Mouse (Mus musculus): ENCODE data around the gene Zfp119a. TPM values are rescaled to one million over a fixed set of nuclear protein-coding genes. Genes with fewer than 3 reads are reported as not detected.

The Zfp119a gene
- polyA plus RNA-seq, 1 experiment from 2014 or later: 7.7 TPM

GRCm38 (mm10) chr17:55877184-55877583, 1.5 kb downstream of the Zfp119a start:
- no peak overlapping the region for H3K4me3 ChIP-seq (ENCODE audit: low read depth, low read length)
- no peak for ATAC-seq (replicated peaks; ENCODE audit: insufficient number of reproducible peaks, low FRiP score, low TSS enrichment)
- H3K4me1 ChIP-seq (ENCODE audit: control insufficient read depth, insufficient read depth, low read length): no peaks in the 10 kb centered on the region
- no peak overlapping the region for H3K27ac ChIP-seq (ENCODE audit: low read depth, low read length)
- 90% methylated on average over 4 of the region's 4 CpGs for WGBS (ENCODE audit: insufficient replicate concordance)
- no peak overlapping the region for H3K9ac ChIP-seq (ENCODE audit: low read depth, low read length)
- no peaks in the 10 kb centered on the region for H3K36me3 ChIP-seq (ENCODE audit: control insufficient read depth, insufficient read depth, low read length)
- H3K4me2 ChIP-seq: no peak overlapping the region
- H3K27me3 ChIP-seq (ENCODE audit: control insufficient read depth, insufficient read depth, low read length): no peaks in the 10 kb centered on the region
- H3K9me3 ChIP-seq (replicated peaks; ENCODE audit: control insufficient read depth, low read length): no peaks in the 10 kb centered on the region

- Histone ChIP-seq H3K4me2 (no peak overlapping the region), H3K9ac (ENCODE audit: low read depth, low read length) (no peak overlapping the region), H3K27me3 (ENCODE audit: control insufficient read depth, insufficient read depth, low read length) (no peaks in the 10 kb centered on the region), H3K4me3 (ENCODE audit: low read depth, low read length) (no peak overlapping the region), H3K27ac (ENCODE audit: low read depth, low read length) (no peak overlapping the region), H3K4me1 (ENCODE audit: control insufficient read depth, insufficient read depth, low read length) (no peaks in the 10 kb centered on the region), H3K36me3 (ENCODE audit: control insufficient read depth, insufficient read depth, low read length) (no peaks in the 10 kb centered on the region), H3K9me3 (replicated peaks; ENCODE audit: control insufficient read depth, low read length) (no peaks in the 10 kb centered on the region)
- no peak for ATAC-seq (replicated peaks; ENCODE audit: insufficient number of reproducible peaks, low FRiP score, low TSS enrichment)
- 77% methylated on average over 4 of the region's 4 CpGs for WGBS (ENCODE audit: insufficient replicate concordance)
Observed at GRCm38 (mm10) chr17:55843067-55843466, 35.7 kb downstream of the Zfp119a start.

GRCm38 (mm10) chr17:55821566-55821965, 57.2 kb downstream of the Zfp119a start:
- no peak overlapping the region for H3K9ac ChIP-seq (ENCODE audit: low read depth, low read length)
- 68% methylated on average over 1 of the region's 1 CpGs for WGBS (ENCODE audit: insufficient replicate concordance)
- H3K27me3 ChIP-seq (ENCODE audit: control insufficient read depth, insufficient read depth, low read length): no peaks in the 10 kb centered on the region

GRCm38 (mm10) chr17:55816853-55817252, 61.9 kb downstream of the Zfp119a start:
- 76% methylated on average over 4 of the region's 4 CpGs for WGBS (ENCODE audit: insufficient replicate concordance)
- H3K9me3 ChIP-seq (replicated peaks; ENCODE audit: control insufficient read depth, low read length): no peaks in the 10 kb centered on the region
- no peak for ATAC-seq (replicated peaks; ENCODE audit: insufficient number of reproducible peaks, low FRiP score, low TSS enrichment)

More at GRCm38 (mm10) chr17:55821566-55821965, 57.2 kb downstream of the Zfp119a start:
- Histone ChIP-seq H3K27ac (ENCODE audit: low read depth, low read length) (no peak overlapping the region), H3K36me3 (ENCODE audit: control insufficient read depth, insufficient read depth, low read length) (no peaks in the 10 kb centered on the region), H3K4me3 (ENCODE audit: low read depth, low read length) (no peak overlapping the region), H3K4me2 (no peak overlapping the region), H3K9me3 (replicated peaks; ENCODE audit: control insufficient read depth, low read length) (no peaks in the 10 kb centered on the region), H3K4me1 (ENCODE audit: control insufficient read depth, insufficient read depth, low read length) (no peaks in the 10 kb centered on the region)
- no peak for ATAC-seq (replicated peaks; ENCODE audit: insufficient number of reproducible peaks, low FRiP score, low TSS enrichment)

More at GRCm38 (mm10) chr17:55816853-55817252, 61.9 kb downstream of the Zfp119a start:
- H3K27ac ChIP-seq (ENCODE audit: low read depth, low read length): no peak overlapping the region
- H3K4me1 ChIP-seq (ENCODE audit: control insufficient read depth, insufficient read depth, low read length): no peaks in the 10 kb centered on the region
- H3K4me2 ChIP-seq: no peak overlapping the region
- H3K4me3 ChIP-seq (ENCODE audit: low read depth, low read length): no peak overlapping the region
- no peaks in the 10 kb centered on the region for H3K36me3 ChIP-seq (ENCODE audit: control insufficient read depth, insufficient read depth, low read length)
- no peak overlapping the region for H3K9ac ChIP-seq (ENCODE audit: low read depth, low read length)
- H3K27me3 ChIP-seq (ENCODE audit: control insufficient read depth, insufficient read depth, low read length): no peaks in the 10 kb centered on the region

Other genes starting within 250 kb of the Zfp119a start
- 4.4 and 6.2 TPM in 2 replicates for gene Pot1b, start 166.3 kb downstream of the Zfp119a start, polyA plus RNA-seq (2014; fragmentation: Nextera tagmentation; extraction: Ambion mirVana)
- gene Adgre4, start 128.9 kb downstream of the Zfp119a start, polyA plus RNA-seq (2014; fragmentation: Nextera tagmentation; extraction: Ambion mirVana): 0.17 TPM in 1 of 2 replicates, not detected in the other
- 9.4 and 9.6 TPM in 2 replicates for gene Zfp959, start 13.2 kb upstream of the Zfp119a start, polyA plus RNA-seq (2014; fragmentation: Nextera tagmentation; extraction: Ambion mirVana)
- 3.6 and 4.1 TPM in 2 replicates for gene Zfp119b, start 70.6 kb upstream of the Zfp119a start, polyA plus RNA-seq (2014; fragmentation: Nextera tagmentation; extraction: Ambion mirVana)
- 0.19 and 0.20 TPM in 2 replicates for gene Ebi3, start 73.7 kb upstream of the Zfp119a start, polyA plus RNA-seq (2014; fragmentation: Nextera tagmentation; extraction: Ambion mirVana)
- 15.5 and 18.1 TPM in 2 replicates for gene Yju2, start 80.2 kb upstream of the Zfp119a start, polyA plus RNA-seq (2014; fragmentation: Nextera tagmentation; extraction: Ambion mirVana)
- gene Shd, start 91.5 kb upstream of the Zfp119a start, polyA plus RNA-seq (2014; fragmentation: Nextera tagmentation; extraction: Ambion mirVana): 10.8 and 11.9 TPM in 2 replicates
- gene Fsd1, start 107.6 kb upstream of the Zfp119a start, polyA plus RNA-seq (2014; fragmentation: Nextera tagmentation; extraction: Ambion mirVana): 5.0 and 5.2 TPM in 2 replicates
- gene Stap2, start 126.7 kb upstream of the Zfp119a start, polyA plus RNA-seq (2014; fragmentation: Nextera tagmentation; extraction: Ambion mirVana): 7.2 and 8.1 TPM in 2 replicates
- 67.6 and 68.3 TPM in 2 replicates for gene Mpnd, start 126.8 kb upstream of the Zfp119a start, polyA plus RNA-seq (2014; fragmentation: Nextera tagmentation; extraction: Ambion mirVana)
- 89.9 and 90.6 TPM in 2 replicates for gene Sh3gl1, start 157.7 kb upstream of the Zfp119a start, polyA plus RNA-seq (2014; fragmentation: Nextera tagmentation; extraction: Ambion mirVana)
- gene Chaf1a, start 161.5 kb upstream of the Zfp119a start, polyA plus RNA-seq (2014; fragmentation: Nextera tagmentation; extraction: Ambion mirVana): 13.4 and 13.5 TPM in 2 replicates
- 37.3 and 39.4 TPM in 2 replicates for gene Ubxn6, start 196.1 kb upstream of the Zfp119a start, polyA plus RNA-seq (2014; fragmentation: Nextera tagmentation; extraction: Ambion mirVana)
- gene Hdgfl2, start 200.7 kb upstream of the Zfp119a start, polyA plus RNA-seq (2014; fragmentation: Nextera tagmentation; extraction: Ambion mirVana): 77.2 and 82.9 TPM in 2 replicates
- 0.10 and 0.11 TPM in 2 replicates for gene Plin4, start 230.9 kb upstream of the Zfp119a start, polyA plus RNA-seq (2014; fragmentation: Nextera tagmentation; extraction: Ambion mirVana)
- gene Plin5, start 238.7 kb upstream of the Zfp119a start, polyA plus RNA-seq (2014; fragmentation: Nextera tagmentation; extraction: Ambion mirVana): 0.18 and 0.33 TPM in 2 replicates
- not detected in 2 replicates for gene Lrg1, start 243.1 kb upstream of the Zfp119a start, polyA plus RNA-seq (2014; fragmentation: Nextera tagmentation; extraction: Ambion mirVana)

Data from heart, embryonic 11.5 days (tissue).